Mouse (Mus musculus) limb, embryonic 11.5 days (tissue): ENCODE results near the gene Ube2r2. TPM values are rescaled to one million over a fixed set of nuclear protein-coding genes. Genes with fewer than 3 reads are reported as not detected.
A peak's percentile ranks its signal among the peaks of the same experiment; 100 is the strongest.

ENCODE experiments used
- ATAC-seq: fragments of 200-750 bp; cut with Nextera tagmentation; 2 replicates; pipeline ENCODE4 v1.8.0; 2017; ENCODE audit warnings: low read depth; ENCODE audit not compliant: insufficient number of reproducible peaks, low FRiP score, low TSS enrichment
- DNase-seq: peaks from one replicate; pipeline ENCODE4 v3.0.0-alpha.2; 2015; ENCODE audit warnings: low spot score
- H3K27ac ChIP-seq: fragments of 300-500 bp; sonication (generic); replicated peaks from 2 replicates; pipeline ENCODE4 v1.5.1; 2014; ENCODE audit warnings: low read depth, mild to moderate bottlenecking, low read length
- H3K27me3 ChIP-seq: fragments of 300-500 bp; sonication (generic); 2 replicates; pipeline ENCODE4 v1.6.1; 2014; ENCODE audit warnings: mild to moderate bottlenecking, low read length, mixed read lengths; ENCODE audit not compliant: control insufficient read depth, insufficient read depth
- H3K36me3 ChIP-seq: fragments of 300-500 bp; sonication (generic); 2 replicates; pipeline ENCODE4 v1.6.1; 2014; ENCODE audit warnings: mild to moderate bottlenecking, low read length, moderate library complexity, mixed read lengths; ENCODE audit not compliant: control insufficient read depth, insufficient read depth
- H3K4me1 ChIP-seq: fragments of 300-500 bp; sonication (generic); 2 replicates; pipeline ENCODE4 v1.6.1; 2014; ENCODE audit warnings: low read length, mixed read lengths; ENCODE audit not compliant: control insufficient read depth, insufficient read depth
- H3K4me2 ChIP-seq: fragments of 300-500 bp; sonication (generic); 2 replicates; pipeline ENCODE4 v1.6.1; 2014; ENCODE audit warnings: low read depth, mild to moderate bottlenecking, moderate library complexity; ENCODE audit not compliant: severe bottlenecking
- H3K4me3 ChIP-seq: fragments of 300-500 bp; sonication (generic); 2 replicates; pipeline ENCODE4 v1.5.1; 2014; ENCODE audit warnings: low read depth, low read length
- H3K9ac ChIP-seq: fragments of 300-500 bp; sonication (generic); 2 replicates; pipeline ENCODE4 v1.6.1; 2014; ENCODE audit warnings: mild to moderate bottlenecking, low read length
- H3K9me3 ChIP-seq: fragments of 300-500 bp; sonication (generic); 2 replicates; pipeline ENCODE4 v1.6.1; 2016; ENCODE audit warnings: low read length; ENCODE audit not compliant: control insufficient read depth
- WGBS: fragments of 180-500 bp; shearing (Covaris S2); extraction: QIAGEN DNeasy Blood & Tissue Kit; methylation state at CpG from one replicate; pipeline ENCODE4 v1.1.7; 2014; 5-methylcytosine and 5-hydroxymethylcytosine counted together
- polyA plus RNA-seq: library from polyadenylated mRNA; unstranded; fragments of >200 nt; fragmentation: Nextera tagmentation; extraction: Ambion mirVana; gene quantifications from 2 replicates; pipeline ENCODE4 v1.2.1, GENCODE M21; 2014

The Ube2r2 gene
- polyA plus RNA-seq, 1 experiment from 2014 or later: 109 TPM

- Histone ChIP-seq H3K4me3 (no peak overlapping the region), H3K4me1 (no peaks in the 10 kb centered on the region), H3K27me3 (no peaks in the 10 kb centered on the region), H3K4me2 (no peak overlapping the region), H3K36me3 (no peaks in the 10 kb centered on the region), H3K27ac (no peak overlapping the region), H3K9me3 (no peaks in the 10 kb centered on the region), H3K9ac (no peak overlapping the region)
- 91% methylated on average over 3 of the region's 3 CpGs for WGBS
- DNase-seq (no peak), ATAC-seq (no peak)
Observed at GRCm38 (mm10) chr4:41129836-41130235, 5.7 kb upstream of the Ube2r2 start.

GRCm38 (mm10) chr4:41132471-41132870, 3.1 kb upstream of the Ube2r2 start:
- DNase-seq (no peak), ATAC-seq (no peak)
- WGBS: 79% methylated on average over 6 of the region's 6 CpGs
- Histone ChIP-seq H3K9ac (no peak overlapping the region), H3K27me3 (no peaks in the 10 kb centered on the region), H3K4me3 (no peak overlapping the region), H3K27ac (no peak overlapping the region), H3K36me3 (no peaks in the 10 kb centered on the region), H3K4me1 (no peaks in the 10 kb centered on the region; the same call in 1 of the 2 replicates), H3K4me2 (no peak overlapping the region), H3K9me3 (no peaks in the 10 kb centered on the region)

- 75% methylated on average over 6 of the region's 6 CpGs for WGBS
- Histone ChIP-seq H3K4me1 (no peaks in the 10 kb centered on the region; the same call in 1 of the 2 replicates), H3K36me3 (peaks cover 5% of the 10 kb centered on the region), H3K9me3 (no peaks in the 10 kb centered on the region), H3K4me2 (no peak overlapping the region), H3K9ac (no peak overlapping the region), H3K27ac (no peak overlapping the region), H3K4me3 (no peak overlapping the region), H3K27me3 (no peaks in the 10 kb centered on the region)
- no peak for ATAC-seq
- no peak for DNase-seq
Observed at GRCm38 (mm10) chr4:41133529-41134291, 1.8 kb upstream of the Ube2r2 start.

- under 1% methylated on average over 26 of the region's 70 CpGs for WGBS
- DNase-seq (peak; percentile 90), ATAC-seq (peak; percentile 96)
- Histone ChIP-seq H3K4me3 (peak overlapping the region; percentile 89), H3K4me2 (peak overlapping the region; percentile 57), H3K4me1 (no peaks in the 10 kb centered on the region; the same call in 1 of the 2 replicates), H3K9me3 (no peaks in the 10 kb centered on the region), H3K27me3 (no peaks in the 10 kb centered on the region), H3K27ac (peak overlapping the region; percentile 99), H3K36me3 (peaks cover 8% of the 10 kb centered on the region), H3K9ac (peak overlapping the region; percentile 88)
Observed at GRCm38 (mm10) chr4:41134935-41135710, 420 bp upstream of the Ube2r2 start.

- DNase-seq (no peak), ATAC-seq (no peak)
Observed at GRCm38 (mm10) chr4:41136454-41136805, 887 bp downstream of the Ube2r2 start.

GRCm38 (mm10) chr4:41136811-41137210, 1.3 kb downstream of the Ube2r2 start:
- H3K4me3 ChIP-seq: peak overlapping the region; percentile 89
- peak overlapping the region; percentile 88 for H3K9ac ChIP-seq
- H3K4me2 ChIP-seq: peak overlapping the region; percentile 57
- no peaks in the 10 kb centered on the region for H3K27me3 ChIP-seq
- WGBS: 0% methylated on average over 8 of the region's 8 CpGs
- H3K9me3 ChIP-seq: no peaks in the 10 kb centered on the region
- peak overlapping the region; percentile 99 for H3K27ac ChIP-seq
- DNase-seq (no peak), ATAC-seq (no peak)
- no peaks in the 10 kb centered on the region; the same call in 1 of the 2 replicates for H3K4me1 ChIP-seq
- H3K36me3 ChIP-seq: peaks cover 8% of the 10 kb centered on the region

More at GRCm38 (mm10) chr4:41136454-41136805, 887 bp downstream of the Ube2r2 start:
- H3K27ac ChIP-seq: peak overlapping the region; percentile 99
- H3K9ac ChIP-seq: peak overlapping the region; percentile 88
- H3K4me3 ChIP-seq: peak overlapping the region; percentile 89
- no peaks in the 10 kb centered on the region for H3K9me3 ChIP-seq
- no peaks in the 10 kb centered on the region; the same call in 1 of the 2 replicates for H3K4me1 ChIP-seq
- H3K27me3 ChIP-seq: no peaks in the 10 kb centered on the region
- 0% methylated on average over 4 of the region's 4 CpGs for WGBS
- peaks cover 8% of the 10 kb centered on the region for H3K36me3 ChIP-seq
- peak overlapping the region; percentile 57 for H3K4me2 ChIP-seq

- H3K27me3 ChIP-seq: no peaks in the 10 kb centered on the region
- no peak overlapping the region for H3K9ac ChIP-seq
- WGBS: 97% methylated on average over 6 of the region's 6 CpGs
- H3K36me3 ChIP-seq: peaks cover 8% of the 10 kb centered on the region
- DNase-seq (no peak), ATAC-seq (no peak)
- H3K4me3 ChIP-seq: no peak overlapping the region
- no peak overlapping the region for H3K27ac ChIP-seq
- no peaks in the 10 kb centered on the region; the same call in 1 of the 2 replicates for H3K4me1 ChIP-seq
- H3K9me3 ChIP-seq: no peaks in the 10 kb centered on the region
- H3K4me2 ChIP-seq: no peak overlapping the region
Observed at GRCm38 (mm10) chr4:41140174-41140875, 4.8 kb downstream of the Ube2r2 start.

- Histone ChIP-seq H3K4me1 (no peaks in the 10 kb centered on the region), H3K27ac (no peak overlapping the region), H3K9me3 (no peaks in the 10 kb centered on the region), H3K4me3 (no peak overlapping the region), H3K36me3 (peaks cover 8% of the 10 kb centered on the region), H3K4me2 (no peak overlapping the region), H3K27me3 (no peaks in the 10 kb centered on the region), H3K9ac (no peak overlapping the region)
- no peak for DNase-seq
- WGBS: 94% methylated on average over 2 of the region's 2 CpGs
- ATAC-seq: no peak
Observed at GRCm38 (mm10) chr4:41142601-41143000, 7.1 kb downstream of the Ube2r2 start.
